24 mouse cellular contexts compared by ENCODE assay signal in the genomic region with DNA sequence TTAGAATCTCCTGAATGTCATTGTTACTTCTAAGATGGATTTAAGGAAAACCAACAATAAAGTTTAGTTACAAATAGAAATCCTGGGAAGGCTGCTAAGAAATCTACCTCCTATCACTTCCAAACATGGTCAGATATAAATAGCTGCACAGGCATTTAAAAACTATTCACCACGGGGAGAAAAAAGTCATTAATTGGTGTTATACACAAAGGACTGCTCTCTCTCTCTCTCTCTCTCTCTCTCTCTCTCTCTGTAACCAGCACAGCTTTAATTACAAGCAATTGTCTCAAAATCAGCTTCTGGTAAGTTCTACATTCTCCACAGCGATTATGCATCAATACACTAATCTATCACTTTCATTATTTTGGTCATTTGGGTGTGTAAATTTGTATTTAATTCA.
"Had no signal": no experiment of that assay in that cellular context is flagged by ENCODE, and none has a peak within 500 bp of the region (broad histone marks: within the 10 kb centered on the region; RNA-seq: fewer than 3 reads in every experiment).

No protein-coding gene starts in this region.

- H3K27ac ChIP-seq: embryonic facial prominence, embryonic 10.5 days; embryonic facial prominence, embryonic 12.5 days; embryonic facial prominence, embryonic 13.5 days; embryonic facial prominence, embryonic 15.5 days; forebrain, embryonic 10.5 days; forebrain, embryonic 13.5 days; forebrain, embryonic 15.5 days; gastrocnemius, adult 2 months; heart, adult 2 months had no signal

- H3K36me3 ChIP-seq: embryonic facial prominence, embryonic 10.5 days; embryonic facial prominence, embryonic 12.5 days; embryonic facial prominence, embryonic 13.5 days; embryonic facial prominence, embryonic 15.5 days; forebrain, embryonic 10.5 days; forebrain, embryonic 15.5 days had no signal

- ATAC-seq: forebrain, embryonic 13.5 days; forebrain, embryonic 15.5 days; forebrain, embryonic 16.5 days had no signal

- H3K4me1 ChIP-seq: embryonic facial prominence, embryonic 10.5 days; embryonic facial prominence, embryonic 12.5 days; embryonic facial prominence, embryonic 13.5 days; embryonic facial prominence, embryonic 15.5 days had no signal

- H3K27me3 ChIP-seq: embryonic facial prominence, embryonic 12.5 days; embryonic facial prominence, embryonic 13.5 days; embryonic facial prominence, embryonic 15.5 days; forebrain, embryonic 13.5 days; forebrain, embryonic 15.5 days had no signal

- H3K9me3 ChIP-seq: embryonic facial prominence, embryonic 10.5 days; embryonic facial prominence, embryonic 12.5 days; embryonic facial prominence, embryonic 13.5 days; embryonic facial prominence, embryonic 15.5 days; forebrain, embryonic 10.5 days; forebrain, embryonic 13.5 days; forebrain, embryonic 15.5 days had no signal

- H3K4me3 ChIP-seq: embryonic facial prominence, embryonic 10.5 days; embryonic facial prominence, embryonic 12.5 days; embryonic facial prominence, embryonic 13.5 days; embryonic facial prominence, embryonic 15.5 days; erythroblast, embryonic 14.5 days; forebrain, embryonic 10.5 days; forebrain, embryonic 13.5 days; forebrain, embryonic 15.5 days; gastrocnemius, adult 2 months; heart, adult 2 months had no signal

- H3K4me2 ChIP-seq: embryonic facial prominence, embryonic 12.5 days; embryonic facial prominence, embryonic 13.5 days; embryonic facial prominence, embryonic 15.5 days; forebrain, embryonic 13.5 days; forebrain, embryonic 15.5 days had no signal

- DNase-seq: cerebellum, adult 8-10 months; cerebellum, adult 9-10 months; cerebellum, adult 9-11 months; cerebellum, postnatal 10 days; cerebellum, postnatal 14 days; cerebellum, postnatal 25 days; cerebellum, postnatal 36 days; embryo, embryonic 11 days; forebrain, postnatal 0 days; gastrocnemius, postnatal 10 days; gastrocnemius, postnatal 14 days; gastrocnemius, postnatal 25 days; gastrocnemius, postnatal 36 days had no signal

- H3K9ac ChIP-seq: embryonic facial prominence, embryonic 12.5 days; embryonic facial prominence, embryonic 13.5 days; embryonic facial prominence, embryonic 15.5 days; forebrain, embryonic 13.5 days; forebrain, embryonic 15.5 days; forebrain, postnatal 0 days had no signal
